Mouse (Mus musculus) ovary, postnatal 14 days (tissue): ENCODE results near the gene OR5BS1P.
"Not testable (repeated sequence)": the region's sequence is repeated elsewhere in the genome, so short reads cannot be mapped to it uniquely, and the experiment has no call there.

Source experiments
- DNase-seq: peaks from one replicate; pipeline ENCODE4 v3.0.0; 2022; ENCODE audit warnings: low spot score

OR5BS1P gene

DNA sequence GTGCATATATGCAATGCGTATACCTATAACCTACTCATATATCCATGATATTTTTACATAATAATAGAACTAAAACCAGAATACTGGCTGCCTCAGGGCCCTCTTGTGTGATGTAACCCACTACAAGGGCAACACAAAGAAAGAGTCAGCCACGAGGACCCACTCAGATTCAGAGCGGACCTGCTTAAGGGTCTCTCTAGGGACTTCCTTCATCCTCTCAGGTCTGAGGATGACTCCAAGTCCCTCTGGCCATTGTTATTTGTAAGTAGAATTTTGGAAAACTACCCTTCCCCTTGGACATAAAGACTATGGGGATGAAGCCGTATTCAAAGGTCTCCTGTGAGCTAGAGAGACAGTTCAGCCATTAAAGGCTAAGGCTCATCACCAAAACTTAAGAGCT lies at the start of gene OR5BS1P:
TSS of gene OR5BS1P (plus strand) at position 301 of the 400 bp plus-strand sequence.
- no peak for DNase-seq

DNA sequence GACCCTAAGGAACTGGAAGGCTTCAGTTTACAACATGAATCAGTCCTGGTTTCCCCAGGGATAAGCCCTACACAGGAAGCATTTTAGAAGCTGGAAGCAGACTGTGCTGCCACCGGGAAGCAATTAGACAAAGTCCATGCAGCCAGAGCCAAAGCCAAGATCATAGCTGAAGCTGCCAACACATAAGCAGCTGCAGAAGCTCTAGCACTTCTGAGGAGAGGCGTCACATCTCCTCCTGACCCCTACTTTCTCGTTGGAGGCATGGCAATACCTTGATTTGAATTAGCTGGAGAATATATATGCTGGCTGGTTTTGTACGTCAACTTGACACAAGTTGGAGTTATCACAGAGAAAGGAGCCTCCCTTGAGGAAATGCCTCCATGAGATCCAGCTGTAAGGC lies 48.8 kb upstream of the OR5BS1P start:
- no peak for DNase-seq

DNA sequence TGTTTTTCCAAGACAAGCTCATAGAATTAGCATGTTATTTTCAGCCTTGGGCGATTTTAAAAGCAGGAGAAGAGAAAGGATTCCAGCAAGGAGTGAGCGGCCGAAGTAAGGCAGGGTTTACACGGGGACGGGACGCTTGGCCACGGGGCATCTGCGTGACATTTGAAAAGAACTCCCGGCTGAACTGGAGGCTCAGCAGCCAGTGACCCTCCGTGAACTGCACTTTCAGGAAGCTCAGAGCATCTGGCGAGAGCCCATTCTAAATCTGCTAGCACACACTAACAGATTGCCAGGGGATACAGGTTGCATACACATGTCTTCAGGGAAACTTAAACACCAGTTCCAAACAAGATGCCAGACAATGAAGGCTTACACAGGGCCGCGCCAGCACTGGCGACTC lies 45.4 kb upstream of the OR5BS1P start:
- no peak for DNase-seq

DNA sequence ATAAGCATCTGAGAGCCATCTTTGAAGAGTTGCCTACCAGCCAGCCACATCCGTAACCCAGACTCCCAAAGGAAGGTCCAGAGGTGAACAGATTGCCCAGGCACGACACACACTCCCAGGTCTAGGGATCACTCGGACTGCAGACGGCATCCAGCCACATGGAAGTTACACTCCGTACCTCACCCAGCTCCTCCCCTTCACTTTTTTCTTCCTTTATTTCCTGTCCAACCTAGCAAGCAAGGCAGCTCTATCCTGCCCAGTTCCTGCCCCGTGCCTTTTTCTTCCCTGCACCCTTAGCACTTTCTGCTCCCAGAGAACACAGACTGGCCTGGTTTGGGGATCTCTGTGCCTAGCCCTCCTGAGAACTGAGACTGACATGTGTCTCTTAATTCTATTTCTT lies 44.9 kb upstream of the OR5BS1P start:
- no peak for DNase-seq

DNA sequence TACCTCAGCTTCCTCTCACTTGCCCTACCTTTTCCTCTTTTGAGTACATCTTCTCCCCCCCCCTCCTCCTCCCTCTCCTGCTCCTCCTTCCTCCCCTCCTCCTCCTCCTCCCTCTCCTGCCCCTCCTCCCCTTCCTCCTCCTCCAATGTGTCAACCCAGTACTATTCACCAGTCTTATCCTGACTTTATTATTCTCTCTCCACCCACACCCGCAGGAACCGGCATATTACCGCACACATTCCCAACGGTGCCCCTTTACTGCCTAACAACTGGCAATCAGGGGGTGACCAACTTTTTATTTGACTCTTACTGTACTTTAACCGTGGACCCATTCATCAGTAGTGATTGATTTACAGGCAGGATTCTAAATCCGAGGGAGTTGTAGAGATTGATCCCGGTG lies 44.5 kb upstream of the OR5BS1P start:
- DNase-seq: no peak

DNA sequence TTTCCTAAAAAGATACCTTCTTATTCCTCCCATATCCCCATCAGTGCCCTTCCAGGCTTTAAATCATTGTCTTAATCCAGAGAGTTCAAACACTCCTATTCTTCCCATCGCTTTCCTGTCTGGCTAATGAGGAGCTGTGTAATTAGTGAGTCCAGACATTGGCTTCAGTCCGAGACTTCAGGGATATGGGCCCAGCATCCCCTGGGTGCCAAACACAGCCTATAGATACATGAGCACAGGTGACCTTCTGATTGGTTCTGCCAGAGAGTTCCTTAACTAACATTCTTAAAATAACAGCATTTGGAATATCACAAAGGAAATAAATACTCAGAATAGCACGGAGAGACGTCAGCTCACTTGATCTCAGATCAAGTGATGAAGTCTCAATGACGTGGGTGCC lies 38.8 kb upstream of the OR5BS1P start, which contains the start of gene Olfr282:
TSS of gene Olfr282 (plus strand) at position 301 of the 400 bp plus-strand sequence.
- not testable (repeated sequence) for DNase-seq

DNA sequence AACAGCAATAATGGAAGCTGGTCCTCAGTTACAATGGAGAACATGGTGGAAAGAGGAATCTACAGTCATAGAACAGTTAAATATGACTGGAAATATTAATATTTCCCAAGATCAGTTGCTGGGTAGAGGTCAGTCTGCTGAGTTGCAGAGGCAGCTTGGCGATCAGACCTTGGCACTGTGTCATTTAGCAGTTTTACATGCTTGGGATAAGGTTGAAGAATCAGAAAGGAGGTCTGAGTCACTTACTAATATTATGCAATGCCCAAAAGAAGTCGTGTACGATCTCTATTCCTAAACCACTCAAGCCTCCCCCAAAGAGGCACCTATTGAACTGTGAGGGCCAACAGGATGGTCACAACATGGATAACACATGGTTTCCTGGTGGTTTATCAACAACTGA lies 25.1 kb upstream of the OR5BS1P start:
- DNase-seq: no peak

DNA sequence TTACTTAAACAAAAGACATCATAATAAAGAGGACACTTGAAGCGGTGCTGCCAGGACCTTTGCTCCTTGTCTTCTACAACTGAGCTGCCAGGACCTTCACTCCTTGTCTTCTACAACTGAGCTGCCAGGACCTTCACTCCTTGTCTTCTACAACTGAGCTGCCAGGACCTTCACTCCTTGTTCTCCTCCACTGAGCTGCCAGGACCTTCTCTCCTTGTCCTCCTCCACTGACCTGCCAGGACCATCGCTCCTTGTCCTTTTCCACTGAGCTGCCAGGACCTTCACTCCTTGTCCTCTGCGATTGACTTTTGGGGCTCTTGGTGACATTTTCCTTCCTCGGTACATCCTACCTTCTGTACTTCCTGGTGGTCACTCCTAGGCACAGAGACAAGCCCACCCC lies 21.2 kb upstream of the OR5BS1P start:
- DNase-seq: no peak

DNA sequence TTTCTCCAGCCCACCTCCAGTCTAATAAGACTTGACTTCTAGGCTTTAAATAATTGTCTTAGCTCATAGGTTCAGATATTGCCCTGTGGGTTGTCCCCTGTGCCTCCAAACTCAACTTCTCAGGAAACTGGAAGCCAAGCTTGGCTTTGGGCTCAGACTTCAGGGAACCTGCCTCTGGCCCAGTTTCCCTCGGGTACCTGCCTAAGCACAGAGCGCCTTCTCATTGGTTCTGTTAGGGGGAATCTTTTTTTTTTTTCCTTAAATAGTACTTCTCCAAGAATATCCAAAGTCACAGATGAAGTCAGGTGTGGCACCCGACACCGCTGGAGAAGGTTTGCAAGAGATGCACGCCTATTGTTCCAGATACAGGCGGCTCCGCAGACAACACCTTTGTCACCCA lies 17.4 kb upstream of the OR5BS1P start, which contains the start of gene Olfr281:
TSS of gene Olfr281 (plus strand) at position 301 of the 400 bp plus-strand sequence.
- DNase-seq: no peak

DNA sequence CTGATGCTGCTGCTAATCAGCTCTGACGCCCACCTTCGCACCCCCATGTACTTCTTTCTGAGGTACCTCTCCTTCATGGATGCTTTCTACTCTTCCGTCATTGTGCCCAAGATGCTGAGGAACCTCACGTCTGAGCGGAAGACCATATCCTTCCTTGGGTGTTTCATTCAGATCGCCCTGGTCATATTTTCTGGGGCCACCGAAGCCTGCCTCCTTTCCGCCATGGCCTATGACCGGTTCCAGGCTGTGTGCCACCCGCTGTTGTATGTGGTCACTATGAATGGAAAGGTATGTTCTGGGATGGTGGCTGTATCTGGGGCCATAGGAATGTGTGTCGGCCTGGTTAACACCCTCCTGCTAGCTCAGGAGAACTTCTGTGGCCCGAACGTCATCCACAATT lies 1.8 kb downstream of the OR5BS1P start:
- no peak for DNase-seq

DNA sequence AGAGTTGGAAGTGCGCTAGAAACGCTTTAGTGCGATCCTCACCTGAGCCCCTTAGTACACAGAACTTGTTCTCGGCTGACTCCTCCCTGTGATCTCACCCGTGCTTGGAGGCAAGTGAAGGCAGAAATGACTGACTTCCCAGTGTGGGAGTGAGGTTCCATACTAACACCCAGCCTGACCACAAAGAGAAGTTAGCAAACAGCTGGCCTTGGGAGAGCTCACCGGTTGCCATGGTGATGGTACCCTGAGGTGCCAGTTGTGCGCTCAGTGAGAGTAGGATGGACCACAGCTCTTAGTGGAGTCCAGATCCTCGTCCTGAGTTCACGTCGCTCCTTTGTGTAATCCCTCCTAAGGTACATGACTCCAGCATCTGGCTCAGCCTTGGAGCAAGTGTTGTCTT lies 5.3 kb downstream of the OR5BS1P start:
- no peak for DNase-seq

DNA sequence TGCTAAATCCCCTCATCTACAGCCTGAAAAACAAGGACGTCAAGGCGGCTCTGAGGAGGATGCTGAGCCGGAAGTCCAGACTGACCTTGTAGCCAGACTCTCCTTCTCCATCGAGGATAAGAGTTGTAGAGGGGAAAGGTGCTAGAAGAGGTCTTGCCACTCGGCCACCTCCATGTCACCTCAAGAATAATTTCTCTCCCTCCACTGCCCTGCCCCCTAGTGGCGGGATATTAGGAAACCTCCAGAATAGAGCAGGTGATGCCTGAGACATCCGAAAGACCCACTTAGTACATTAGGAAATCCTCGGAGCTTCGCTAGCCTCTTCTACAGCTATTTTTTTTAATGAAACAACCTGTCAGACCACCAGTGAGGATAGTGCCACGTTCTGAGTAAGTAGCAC lies 5.7 kb downstream of the OR5BS1P start:
- DNase-seq: peak; percentile 33

DNA sequence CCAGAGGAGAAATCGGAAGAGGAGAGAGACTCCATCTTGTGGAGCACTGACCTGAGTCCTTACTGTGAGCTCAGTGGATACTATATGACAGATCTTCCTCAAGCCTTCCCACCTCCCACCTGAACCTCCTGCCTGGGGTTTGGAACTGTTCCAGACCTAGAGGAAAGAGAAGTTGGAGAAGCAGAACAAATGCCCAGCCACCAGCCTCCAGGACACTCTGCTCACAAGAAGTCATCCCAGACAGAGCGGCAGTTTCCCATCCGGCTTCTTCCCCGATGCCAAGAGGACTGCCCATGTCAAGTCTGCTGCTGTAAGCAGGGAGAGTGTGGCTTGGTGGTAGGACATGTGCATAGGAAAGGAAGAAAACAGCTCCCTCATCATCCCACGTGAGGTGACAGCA lies 6.6 kb downstream of the OR5BS1P start:
- DNase-seq: no peak

DNA sequence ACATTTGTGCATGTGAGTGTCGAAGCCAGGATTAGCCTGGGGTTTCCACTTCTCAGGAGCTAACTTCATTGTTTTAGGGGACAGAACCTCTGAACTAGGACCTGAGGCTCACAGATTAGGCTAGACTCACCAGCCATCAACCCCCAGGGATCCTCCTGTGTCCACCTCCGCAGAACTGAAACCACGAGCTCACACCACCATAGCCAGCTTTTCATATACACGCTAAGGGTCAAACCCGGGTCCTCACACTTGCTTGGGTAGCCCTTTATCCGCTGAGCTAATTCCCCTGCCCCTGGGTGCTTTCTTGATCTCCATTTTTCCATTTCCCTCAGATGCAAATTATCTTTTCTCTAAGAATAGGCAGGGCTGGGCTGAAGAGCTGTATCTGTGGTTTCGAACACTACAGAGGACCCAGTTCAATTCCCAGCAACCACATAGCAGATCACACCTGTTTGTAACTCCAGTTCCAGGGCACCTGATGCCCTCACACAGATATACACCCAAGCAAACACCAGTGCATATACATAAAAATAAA lies 9.9 kb downstream of the OR5BS1P start:
- DNase-seq: no peak

DNA sequence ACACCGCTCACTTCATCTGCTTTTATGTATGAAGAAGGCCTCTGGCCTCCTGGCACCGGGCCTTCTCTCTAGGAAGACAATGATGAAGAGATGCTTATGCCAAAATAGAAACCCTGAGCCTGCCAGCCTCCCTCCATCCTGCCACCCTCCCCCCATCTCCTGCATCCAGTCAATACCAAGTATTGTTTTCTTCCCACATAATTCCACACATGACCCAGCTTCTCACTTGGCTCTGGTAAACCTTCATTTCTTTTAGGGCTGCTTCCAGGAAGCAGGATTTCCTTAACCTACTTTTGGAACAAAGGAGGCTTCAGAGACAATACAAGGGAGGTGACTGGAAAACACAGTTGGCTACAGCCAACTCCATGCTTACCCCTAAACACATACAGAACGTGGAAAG lies 13.0 kb downstream of the OR5BS1P start, which contains the start of gene Lalba:
TSS of gene Lalba (minus strand) at position 21 of the 400 bp plus-strand sequence.
- DNase-seq: no peak

DNA sequence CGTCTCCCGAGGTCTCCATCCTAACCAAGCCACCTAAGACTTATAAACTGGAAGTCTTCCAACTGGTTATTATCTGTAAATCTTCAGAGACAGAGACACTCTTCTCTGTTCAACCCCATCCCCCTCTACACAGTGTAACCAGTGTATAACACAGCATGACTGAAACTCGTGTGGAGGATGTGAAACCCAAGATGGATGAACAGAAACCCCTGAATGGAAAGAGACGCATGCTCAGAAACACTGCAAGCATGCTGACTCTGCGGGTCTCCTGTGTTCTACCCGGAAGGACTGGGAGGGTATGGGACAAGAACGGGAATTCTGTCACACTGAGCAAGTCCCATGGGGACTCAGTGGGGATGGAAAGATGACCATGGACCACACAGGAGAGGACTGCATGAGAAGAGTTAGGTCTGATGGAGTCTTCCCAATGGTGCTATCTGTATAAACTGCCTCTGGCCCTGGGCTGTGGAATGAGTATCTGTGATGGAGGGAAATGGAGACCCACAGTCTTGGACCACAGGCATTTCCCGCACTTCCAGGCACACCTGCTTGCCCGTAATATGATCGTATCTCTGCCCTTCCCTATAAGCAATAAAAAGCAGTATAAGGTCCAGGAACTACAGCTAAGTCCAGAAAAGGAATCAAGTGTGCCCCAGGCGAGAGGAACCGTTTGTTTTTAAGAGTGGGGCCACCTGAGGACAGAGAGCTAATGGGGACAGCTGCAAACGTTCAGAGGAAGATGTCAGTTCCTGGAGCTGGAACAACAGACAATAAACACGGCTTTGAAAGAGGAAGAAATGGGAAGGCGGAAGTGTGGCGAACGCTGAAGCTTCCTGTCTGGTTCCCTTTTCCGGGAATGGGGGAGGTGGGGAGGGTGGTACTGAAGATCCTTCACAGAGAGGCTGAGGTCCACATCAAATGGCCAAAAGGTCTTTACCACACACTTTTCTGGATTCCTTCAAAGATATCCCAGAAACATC lies 14.5 kb downstream of the OR5BS1P start:
- no peak for DNase-seq

DNA sequence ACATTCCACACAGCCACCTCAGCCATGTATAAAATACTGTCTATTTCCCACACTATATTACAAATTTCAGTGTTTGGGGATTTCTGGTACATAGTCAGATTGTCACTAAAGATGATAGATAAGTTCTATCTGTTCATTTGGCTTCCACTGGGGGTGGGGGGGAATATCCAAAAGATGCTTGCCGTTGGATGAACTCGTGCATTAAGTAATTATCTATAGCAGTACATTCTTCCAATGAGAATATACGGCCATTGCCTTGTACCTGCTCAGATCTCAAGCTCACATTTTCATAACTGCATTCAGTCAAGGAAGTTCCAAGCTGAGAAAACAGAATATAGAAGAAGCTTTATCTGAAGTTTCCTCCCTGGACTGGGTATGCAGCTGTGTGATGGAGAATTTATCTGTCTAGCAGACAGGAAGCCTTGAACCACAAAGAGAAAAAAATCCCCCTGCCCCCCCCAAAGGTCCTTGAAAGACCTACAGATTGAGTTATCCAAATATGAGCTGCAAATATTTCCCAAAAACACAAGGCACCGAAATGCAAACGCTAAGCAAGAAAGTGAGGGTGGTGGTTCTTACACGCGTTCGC lies 16.8 kb downstream of the OR5BS1P start:
- no peak for DNase-seq

DNA sequence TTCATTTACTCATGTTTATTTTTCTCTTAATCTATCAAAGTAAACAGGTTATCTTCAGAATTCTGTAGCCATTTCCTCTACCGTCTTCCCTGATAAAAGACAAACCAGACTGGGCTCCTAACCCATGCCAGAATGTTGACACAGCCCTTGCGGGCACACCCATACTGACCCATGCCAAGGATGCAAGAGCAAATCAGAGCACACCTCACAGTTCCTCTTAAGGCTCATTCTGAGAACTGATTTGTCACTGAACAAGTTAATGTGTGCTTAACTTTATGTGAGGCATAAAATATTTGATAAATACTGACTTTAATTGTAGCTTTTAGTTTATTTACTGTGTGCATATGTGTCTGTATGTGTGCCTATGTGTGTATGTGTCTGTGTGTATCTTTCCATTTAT lies 21.6 kb downstream of the OR5BS1P start:
- DNase-seq: no peak

DNA sequence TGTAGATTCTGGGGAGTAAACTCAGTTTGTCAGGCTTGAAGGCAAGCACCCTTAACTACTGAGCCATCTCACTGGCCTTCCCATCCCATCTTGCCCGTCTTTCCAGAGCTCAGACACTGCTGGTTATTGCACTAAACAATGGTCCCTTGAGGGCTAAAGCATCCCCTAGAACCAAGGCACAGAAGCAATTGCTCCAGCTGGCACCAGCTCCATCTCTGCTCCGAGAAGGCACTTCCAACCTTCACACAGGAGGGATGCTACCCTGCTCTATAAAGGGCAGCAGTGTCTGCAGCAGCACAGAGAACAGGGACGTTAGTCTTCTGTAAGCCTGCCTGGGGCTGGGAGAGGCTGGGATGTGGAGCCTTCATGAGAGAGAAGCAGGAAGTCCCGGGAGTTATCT lies 22.4 kb downstream of the OR5BS1P start, which contains the start of gene Olfr279:
TSS of gene Olfr279 (plus strand) at position 301 of the 400 bp plus-strand sequence.
- no peak for DNase-seq

DNA sequence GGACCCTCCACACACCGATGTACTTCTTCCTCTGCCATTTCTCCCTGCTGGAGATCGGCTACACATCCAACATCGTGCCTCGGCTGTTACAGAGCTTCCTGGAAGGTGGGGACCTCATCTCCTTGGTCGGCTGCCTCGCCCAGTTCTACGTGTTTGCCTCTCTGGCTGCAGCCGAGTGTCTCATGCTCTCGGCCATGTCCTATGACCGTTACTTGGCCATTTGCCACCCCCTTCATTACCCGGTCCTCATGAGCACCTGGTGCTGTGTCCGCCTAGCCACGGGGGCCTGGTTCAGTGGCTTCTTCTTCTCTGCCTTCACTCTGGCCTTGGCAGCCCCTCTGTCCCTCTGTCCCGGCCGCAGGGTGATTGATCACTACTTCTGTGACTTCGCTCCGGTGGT lies 27.9 kb downstream of the OR5BS1P start:
- DNase-seq: no peak

DNA sequence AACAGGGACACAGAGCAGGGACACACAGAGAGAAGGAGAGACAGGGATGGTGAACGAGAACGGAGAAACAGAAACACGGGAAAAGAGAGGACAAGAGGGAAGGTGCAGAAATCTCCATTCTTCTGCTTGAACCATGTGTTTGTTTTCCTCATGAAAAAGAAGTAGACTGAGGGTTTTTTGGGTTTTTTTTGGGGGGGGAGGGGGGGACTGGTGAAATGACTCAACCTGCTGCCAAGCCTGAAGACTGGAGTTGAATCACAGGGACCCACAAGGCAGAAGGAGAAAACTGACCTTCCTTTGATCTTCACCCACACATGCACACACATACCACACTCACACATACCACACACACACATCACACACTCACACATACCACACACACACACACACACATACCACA lies 33.6 kb downstream of the OR5BS1P start:
- no peak for DNase-seq

DNA sequence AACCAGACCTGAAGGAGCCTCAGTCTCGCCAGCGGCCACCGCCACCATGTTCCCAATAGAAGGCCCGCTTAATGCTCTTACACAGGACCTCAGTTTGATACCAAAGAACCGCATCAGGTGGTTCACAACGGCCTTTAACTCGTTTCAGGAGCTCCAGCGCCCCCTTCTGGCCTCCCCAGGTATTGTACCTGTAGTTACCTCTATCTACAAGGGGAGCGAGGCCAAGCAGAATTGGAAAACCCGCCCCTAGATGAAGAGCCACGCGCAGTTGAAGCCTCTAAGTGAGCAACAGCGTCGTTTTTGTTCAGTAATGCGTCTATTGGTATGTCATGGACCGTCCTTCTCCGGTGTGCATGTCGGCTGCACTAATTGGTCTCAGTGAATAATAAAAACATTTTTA lies 34.8 kb downstream of the OR5BS1P start:
- DNase-seq: peak; percentile 61
